Mouse (Mus musculus): ENCODE measurements around the gene Capn8. TPM values are rescaled to one million over a fixed set of nuclear protein-coding genes. Genes with fewer than 3 reads are reported as not detected.
"Not testable (repeated sequence)": the region's sequence is repeated elsewhere in the genome, so short reads cannot be mapped to it uniquely, and the experiment has no call there.

Capn8 gene
- polyA plus RNA-seq, 1 experiment from 2014 or later, result not detected

- not testable (repeated sequence) for H3K27me3 ChIP-seq (ENCODE audit: control insufficient read depth, insufficient read depth, low read length); H3K4me2 ChIP-seq (ENCODE audit: low read length); H3K4me1 ChIP-seq (ENCODE audit: control insufficient read depth in 2 of 2, insufficient read depth in 2 of 2, low read length in 2 of 2); H3K27ac ChIP-seq (replicated peaks in 1 of 2; ENCODE audit: control insufficient read depth in 1 of 2, insufficient read depth in 1 of 2, low read depth in 2 of 2, low read length in 2 of 2); H3K9me3 ChIP-seq (ENCODE audit: control insufficient read depth, low read length); H3K4me3 ChIP-seq (ENCODE audit: control insufficient read depth in 1 of 2, insufficient read depth in 1 of 2, low read depth in 1 of 2, low read length in 2 of 2); ATAC-seq (ENCODE audit: insufficient number of reproducible peaks, insufficient read depth, low FRiP score, low read depth); H3K9ac ChIP-seq (ENCODE audit: low read length); H3K36me3 ChIP-seq (ENCODE audit: control insufficient read depth, insufficient read depth, low read length)
- 89% methylated on average over 8 of the region's 8 CpGs for WGBS
These were observed 79.6 kb downstream of the Capn8 start for GRCm38 (mm10) chr1:182644418-182644817.

DNA sequence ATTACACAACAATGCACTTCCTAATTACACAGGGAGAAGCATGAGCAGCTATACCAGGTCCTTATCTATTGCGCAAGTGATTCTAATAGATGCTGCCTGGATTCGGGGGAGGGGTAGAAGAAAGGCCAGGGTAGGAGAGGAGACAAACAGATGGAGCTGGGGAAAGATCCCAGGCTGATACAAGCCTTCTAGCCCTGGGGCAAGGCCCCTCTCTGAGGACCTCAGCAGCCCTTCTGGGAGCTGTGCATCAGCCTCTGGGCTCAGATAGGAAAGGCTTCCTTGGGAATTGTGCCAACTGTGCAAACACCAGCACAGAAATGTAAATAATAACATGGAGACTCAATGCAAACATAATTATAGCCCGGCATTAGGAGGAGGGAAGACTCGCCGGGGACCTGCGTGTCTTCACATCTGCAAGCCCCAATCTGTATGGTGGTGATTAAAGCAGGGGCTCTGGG is 80.4 kb downstream of the Capn8 start:
- Histone ChIP-seq H3K4me2 (ENCODE audit: low read length) (no peak overlapping the region), H3K27me3 (ENCODE audit: control insufficient read depth, insufficient read depth, low read length) (no peaks in the 10 kb centered on the region), H3K4me3 (ENCODE audit: control insufficient read depth in 1 of 2, insufficient read depth in 1 of 2, low read depth in 1 of 2, low read length in 2 of 2) (no peak overlapping the region), H3K9me3 (ENCODE audit: control insufficient read depth, low read length) (no peaks in the 10 kb centered on the region), H3K27ac (replicated peaks in 1 of 2; ENCODE audit: control insufficient read depth in 1 of 2, insufficient read depth in 1 of 2, low read depth in 2 of 2, low read length in 2 of 2) (no peak overlapping the region), H3K4me1 (ENCODE audit: control insufficient read depth in 2 of 2, insufficient read depth in 2 of 2, low read length in 2 of 2) (no peaks in the 10 kb centered on the region; a peak in 1 of 4 replicates), H3K9ac (ENCODE audit: low read length) (no peak overlapping the region), H3K36me3 (ENCODE audit: control insufficient read depth, insufficient read depth, low read length) (no peaks in the 10 kb centered on the region)
- ATAC-seq (ENCODE audit: insufficient number of reproducible peaks, insufficient read depth, low FRiP score, low read depth), result no peak
- WGBS, result 49% methylated on average over 6 of the region's 6 CpGs

- Histone ChIP-seq H3K27ac (replicated peaks in 1 of 2; ENCODE audit: control insufficient read depth in 1 of 2, insufficient read depth in 1 of 2, low read depth in 2 of 2, low read length in 2 of 2) (no peak overlapping the region), H3K36me3 (ENCODE audit: control insufficient read depth, insufficient read depth, low read length) (no peaks in the 10 kb centered on the region), H3K4me1 (ENCODE audit: control insufficient read depth in 2 of 2, insufficient read depth in 2 of 2, low read length in 2 of 2) (no peaks in the 10 kb centered on the region; a peak in 1 of 4 replicates), H3K27me3 (ENCODE audit: control insufficient read depth, insufficient read depth, low read length) (no peaks in the 10 kb centered on the region), H3K4me3 (ENCODE audit: control insufficient read depth in 1 of 2, insufficient read depth in 1 of 2, low read depth in 1 of 2, low read length in 2 of 2) (no peak overlapping the region), H3K9ac (ENCODE audit: low read length) (no peak overlapping the region), H3K4me2 (ENCODE audit: low read length) (no peak overlapping the region), H3K9me3 (ENCODE audit: control insufficient read depth, low read length) (no peaks in the 10 kb centered on the region; the same call in 1 of the 2 replicates)
- ATAC-seq (ENCODE audit: insufficient number of reproducible peaks, insufficient read depth, low FRiP score, low read depth), result no peak
- 61% methylated on average over 3 of the region's 3 CpGs for WGBS
These were observed 82.0 kb downstream of the Capn8 start for GRCm38 (mm10) chr1:182646796-182647195.

DNA sequence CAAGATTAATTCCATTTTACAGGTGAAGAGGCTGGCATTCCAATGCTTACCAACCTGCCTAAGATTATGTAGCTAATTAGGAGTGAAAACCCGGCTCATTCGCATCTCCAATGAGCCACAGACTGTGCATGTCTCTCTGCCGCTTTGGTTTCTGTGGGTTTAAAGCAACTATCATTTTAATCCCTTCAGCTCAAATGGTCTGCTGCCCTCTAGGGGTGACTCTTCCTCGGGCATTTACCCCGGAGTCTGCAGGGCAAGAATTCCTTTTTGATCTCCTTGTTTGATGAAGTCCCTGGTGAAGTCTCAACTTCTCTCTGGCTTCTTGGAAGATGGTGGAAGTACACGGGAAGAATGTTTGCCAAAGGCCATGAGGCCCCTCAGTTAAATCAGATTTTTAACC is 93.0 kb downstream of the Capn8 start:
- WGBS, result 30% methylated on average over 6 of the region's 6 CpGs
- Histone ChIP-seq H3K4me1 (ENCODE audit: control insufficient read depth in 2 of 2, insufficient read depth in 2 of 2, low read length in 2 of 2) (peaks cover 6 to 13% of the 10 kb centered on the region in 2 experiments), H3K36me3 (ENCODE audit: control insufficient read depth, insufficient read depth, low read length) (no peaks in the 10 kb centered on the region), H3K4me2 (ENCODE audit: low read length) (no peak overlapping the region), H3K4me3 (ENCODE audit: control insufficient read depth in 1 of 2, insufficient read depth in 1 of 2, low read depth in 1 of 2, low read length in 2 of 2) (no peak overlapping the region), H3K27ac (replicated peaks in 1 of 2; ENCODE audit: control insufficient read depth in 1 of 2, insufficient read depth in 1 of 2, low read depth in 2 of 2, low read length in 2 of 2) (no peak overlapping the region), H3K9me3 (ENCODE audit: control insufficient read depth, low read length) (no peaks in the 10 kb centered on the region), H3K9ac (ENCODE audit: low read length) (no peak overlapping the region), H3K27me3 (ENCODE audit: control insufficient read depth, insufficient read depth, low read length) (no peaks in the 10 kb centered on the region)
- no peak for ATAC-seq (ENCODE audit: insufficient number of reproducible peaks, insufficient read depth, low FRiP score, low read depth)

GRCm38 (mm10) chr1:182660365-182660764 is 95.6 kb downstream of the Capn8 start:
- Histone ChIP-seq H3K4me2 (ENCODE audit: low read length) (peak overlapping the region; percentile 14; the same call in 1 of the 2 replicates), H3K27ac (replicated peaks in 1 of 2; ENCODE audit: control insufficient read depth in 1 of 2, insufficient read depth in 1 of 2, low read depth in 2 of 2, low read length in 2 of 2) (no peak overlapping the region)
- ATAC-seq (ENCODE audit: insufficient number of reproducible peaks, insufficient read depth, low FRiP score, low read depth), result no peak

DNA sequence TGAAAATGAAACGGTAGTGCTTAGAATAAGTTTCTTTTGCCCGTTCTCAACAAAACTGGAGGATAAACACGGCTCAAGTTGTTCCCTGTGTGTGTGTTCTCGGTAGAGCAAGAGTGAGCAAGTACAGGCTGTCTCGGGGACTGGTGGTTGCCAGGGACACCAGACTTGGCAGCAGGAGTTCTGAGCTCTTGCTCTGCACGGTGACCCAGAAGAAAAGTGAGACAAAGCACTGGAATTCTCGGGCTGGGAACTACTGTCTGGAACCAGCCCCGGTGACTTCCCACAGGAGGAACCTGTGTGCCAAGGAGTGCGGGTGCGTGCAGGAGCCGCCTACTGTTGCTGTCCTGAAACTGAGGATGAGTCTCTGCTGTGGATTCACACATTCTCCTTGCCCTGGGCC is 98.9 kb downstream of the Capn8 start:
- no peak overlapping the region for H3K27ac ChIP-seq (replicated peaks in 1 of 2; ENCODE audit: control insufficient read depth in 1 of 2, insufficient read depth in 1 of 2, low read depth in 2 of 2, low read length in 2 of 2)

More at GRCm38 (mm10) chr1:182660365-182660764, 95.6 kb downstream of the Capn8 start:
- Histone ChIP-seq H3K4me3 (ENCODE audit: control insufficient read depth in 1 of 2, insufficient read depth in 1 of 2, low read depth in 1 of 2, low read length in 2 of 2) (no peak overlapping the region), H3K9me3 (ENCODE audit: control insufficient read depth, low read length) (no peaks in the 10 kb centered on the region), H3K36me3 (ENCODE audit: control insufficient read depth, insufficient read depth, low read length) (no peaks in the 10 kb centered on the region), H3K9ac (ENCODE audit: low read length) (no peak overlapping the region), H3K4me1 (ENCODE audit: control insufficient read depth in 2 of 2, insufficient read depth in 2 of 2, low read length in 2 of 2) (peaks cover 6 to 20% of the 10 kb centered on the region in 2 experiments), H3K27me3 (ENCODE audit: control insufficient read depth, insufficient read depth, low read length) (no peaks in the 10 kb centered on the region)
- WGBS, result 9% methylated on average over 7 of the region's 7 CpGs

DNA sequence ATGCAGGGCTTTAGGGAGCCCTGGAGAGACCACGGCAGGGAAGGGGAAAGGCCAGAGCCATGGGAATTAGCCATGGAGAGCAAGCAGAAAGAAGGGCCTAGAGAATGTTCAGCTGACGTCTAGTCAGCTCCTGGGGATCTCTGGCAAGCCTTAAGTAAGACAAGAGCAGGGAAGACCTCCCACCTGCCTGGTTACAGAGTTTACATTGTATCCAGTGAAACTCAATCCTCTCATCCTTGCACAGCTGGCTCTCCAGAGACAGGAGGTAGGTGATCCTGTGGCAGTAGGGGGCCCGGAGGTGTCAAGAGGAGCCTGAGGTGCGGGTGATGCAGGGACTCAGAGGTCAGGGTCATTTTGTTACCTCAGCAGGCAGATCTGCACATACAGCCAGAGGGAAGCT is 100.0 kb downstream of the Capn8 start:
- no peaks in the 10 kb centered on the region for H3K36me3 ChIP-seq (ENCODE audit: control insufficient read depth, insufficient read depth, low read length)
- no peaks in the 10 kb centered on the region for H3K27me3 ChIP-seq (ENCODE audit: control insufficient read depth, insufficient read depth, low read length)
- H3K4me2 ChIP-seq (ENCODE audit: low read length), result no peak overlapping the region
- H3K27ac ChIP-seq (replicated peaks in 1 of 2; ENCODE audit: control insufficient read depth in 1 of 2, insufficient read depth in 1 of 2, low read depth in 2 of 2, low read length in 2 of 2), result no peak overlapping the region
- peaks cover 14 to 27% of the 10 kb centered on the region in 2 experiments for H3K4me1 ChIP-seq (ENCODE audit: control insufficient read depth in 2 of 2, insufficient read depth in 2 of 2, low read length in 2 of 2)
- 54% methylated on average over 4 of the region's 4 CpGs for WGBS
- no peak overlapping the region for H3K4me3 ChIP-seq (ENCODE audit: control insufficient read depth in 1 of 2, insufficient read depth in 1 of 2, low read depth in 1 of 2, low read length in 2 of 2)
- no peaks in the 10 kb centered on the region for H3K9me3 ChIP-seq (ENCODE audit: control insufficient read depth, low read length)
- no peak for ATAC-seq (ENCODE audit: insufficient number of reproducible peaks, insufficient read depth, low FRiP score, low read depth)
- H3K9ac ChIP-seq (ENCODE audit: low read length), result no peak overlapping the region

More for the DNA sequence above, 98.9 kb downstream of the Capn8 start:
- Histone ChIP-seq H3K27me3 (ENCODE audit: control insufficient read depth, insufficient read depth, low read length) (no peaks in the 10 kb centered on the region), H3K36me3 (ENCODE audit: control insufficient read depth, insufficient read depth, low read length) (no peaks in the 10 kb centered on the region), H3K4me3 (ENCODE audit: control insufficient read depth in 1 of 2, insufficient read depth in 1 of 2, low read depth in 1 of 2, low read length in 2 of 2) (no peak overlapping the region), H3K4me2 (ENCODE audit: low read length) (no peak overlapping the region), H3K9me3 (ENCODE audit: control insufficient read depth, low read length) (no peaks in the 10 kb centered on the region), H3K9ac (ENCODE audit: low read length) (no peak overlapping the region; the same call in 1 of the 2 replicates), H3K4me1 (ENCODE audit: control insufficient read depth in 2 of 2, insufficient read depth in 2 of 2, low read length in 2 of 2) (peaks cover 6 to 20% of the 10 kb centered on the region in 2 experiments)
- no peak for ATAC-seq (ENCODE audit: insufficient number of reproducible peaks, insufficient read depth, low FRiP score, low read depth)
- 56% methylated on average over 11 of the region's 11 CpGs for WGBS

DNA sequence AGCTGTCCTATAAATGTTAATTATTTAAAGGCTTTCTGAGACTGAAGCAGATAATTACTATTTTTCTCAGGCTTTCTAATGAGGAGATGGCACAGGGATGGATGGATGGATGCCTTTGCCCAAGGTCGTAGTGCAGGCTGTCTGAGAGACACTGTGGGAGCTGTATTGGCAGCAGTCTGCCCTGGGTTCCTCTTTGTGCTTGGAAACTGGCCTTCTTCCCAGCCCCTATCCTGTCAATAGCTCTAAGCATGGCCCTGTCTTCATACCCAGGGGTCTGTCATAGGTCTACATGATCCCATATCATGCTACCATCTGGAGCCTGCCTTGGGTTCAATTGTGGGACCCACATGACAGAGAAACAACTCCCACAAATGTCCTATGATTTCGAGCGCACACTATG is 102.5 kb downstream of the Capn8 start:
- no peaks in the 10 kb centered on the region for H3K27me3 ChIP-seq (ENCODE audit: control insufficient read depth, insufficient read depth, low read length)
- H3K4me1 ChIP-seq (ENCODE audit: control insufficient read depth in 2 of 2, insufficient read depth in 2 of 2, low read length in 2 of 2), result peaks cover 22 to 26% of the 10 kb centered on the region in 2 experiments
- 97% methylated on average over 3 of the region's 3 CpGs for WGBS
- no peak overlapping the region for H3K9ac ChIP-seq (ENCODE audit: low read length)
- no peak for ATAC-seq (ENCODE audit: insufficient number of reproducible peaks, insufficient read depth, low FRiP score, low read depth)
- H3K4me2 ChIP-seq (ENCODE audit: low read length), result no peak overlapping the region
- no peaks in the 10 kb centered on the region for H3K9me3 ChIP-seq (ENCODE audit: control insufficient read depth, low read length)
- H3K27ac ChIP-seq (replicated peaks in 1 of 2; ENCODE audit: control insufficient read depth in 1 of 2, insufficient read depth in 1 of 2, low read depth in 2 of 2, low read length in 2 of 2), result no peak overlapping the region
- H3K36me3 ChIP-seq (ENCODE audit: control insufficient read depth, insufficient read depth, low read length), result no peaks in the 10 kb centered on the region
- H3K4me3 ChIP-seq (ENCODE audit: control insufficient read depth in 1 of 2, insufficient read depth in 1 of 2, low read depth in 1 of 2, low read length in 2 of 2), result no peak overlapping the region
